Mouse (Mus musculus): ENCODE data around the gene Dpagt1.
A peak's percentile ranks its signal among the peaks of the same experiment; 100 is the strongest.
"Not testable (repeated sequence)": the region's sequence is repeated elsewhere in the genome, so short reads cannot be mapped to it uniquely, and the experiment has no call there.

Gene Dpagt1

DNA sequence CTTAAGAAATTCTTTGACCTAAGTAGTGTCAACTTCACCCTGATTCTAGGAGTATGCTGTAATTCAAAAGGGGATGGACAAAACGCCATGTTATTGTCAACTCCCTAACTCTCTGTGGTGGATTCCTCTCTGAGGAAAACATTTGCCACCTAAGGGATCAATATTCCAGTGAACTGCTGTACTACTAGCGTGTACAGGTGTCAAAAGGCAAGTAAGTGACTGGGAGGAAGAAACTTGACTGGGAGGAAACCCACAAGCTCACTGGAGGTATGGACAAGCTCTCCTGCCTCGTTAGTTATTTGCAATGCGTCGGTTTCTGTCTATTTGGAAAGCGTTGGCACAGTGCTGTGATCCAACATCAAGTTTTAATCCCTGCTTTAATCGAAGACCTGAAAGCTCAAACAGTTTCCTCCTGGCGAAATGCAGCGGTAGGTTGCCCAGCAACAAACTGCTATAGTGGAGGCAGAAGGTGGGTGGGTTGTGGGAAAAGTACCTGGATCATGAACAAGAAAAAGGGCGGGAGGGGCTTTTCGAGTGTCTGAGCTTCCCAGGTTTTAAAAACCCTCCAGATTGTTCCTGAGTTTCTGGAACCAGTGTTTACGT, at the start of gene Dpagt1:
Gene Dpagt1 (plus strand): TSS at position 252 of the 603 bp plus-strand sequence.
- DNase-seq, result no peak

DNA sequence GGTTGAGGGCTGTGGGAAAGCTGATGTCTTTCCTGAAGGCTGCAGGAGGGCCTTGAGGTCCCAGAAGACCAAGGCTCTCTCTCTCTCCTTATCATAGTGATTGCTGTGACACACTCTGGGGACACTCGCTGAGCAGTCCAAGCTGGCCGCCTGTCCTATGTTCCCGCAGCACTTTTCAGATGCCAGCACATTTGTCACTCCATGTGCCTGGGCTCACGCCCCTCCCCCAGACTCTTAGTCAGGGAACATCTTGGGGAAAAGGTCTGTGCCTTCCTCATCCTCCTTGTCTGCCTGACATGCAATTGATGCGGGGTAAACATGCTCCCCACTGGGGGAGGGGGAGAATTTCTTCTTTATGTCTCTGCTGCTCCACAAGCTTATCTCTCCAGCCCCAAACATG, 42.6 kb upstream of the Dpagt1 start:
- DNase-seq, result no peak

DNA sequence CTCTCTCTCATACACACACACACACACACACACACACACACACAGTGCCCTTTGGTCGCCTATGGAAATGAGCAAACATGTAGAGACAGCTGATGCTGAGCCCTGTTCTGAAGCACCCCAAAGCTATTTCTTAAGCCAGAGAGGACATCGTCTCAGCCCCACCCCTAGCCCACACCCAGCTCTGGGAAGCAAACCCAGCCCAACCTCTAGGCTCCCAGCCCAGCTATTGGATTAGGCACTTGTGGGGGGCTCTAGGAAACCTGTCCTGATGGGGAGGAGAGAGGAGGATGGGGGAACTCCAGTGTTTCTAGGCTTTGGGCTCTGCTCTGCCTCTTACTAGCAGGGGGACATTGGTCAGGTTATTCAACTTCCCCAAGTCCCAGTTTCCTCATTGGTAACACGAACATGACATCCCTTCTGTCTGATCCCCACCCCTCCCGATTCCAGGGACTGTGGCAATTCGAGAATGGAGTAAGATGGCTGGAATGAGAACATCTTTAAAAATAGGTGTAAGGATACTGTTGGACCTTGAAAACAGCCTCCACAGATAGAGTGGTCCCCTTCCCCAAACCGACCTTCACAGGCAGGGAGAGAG, 39.5 kb upstream of the Dpagt1 start:
- DNase-seq, result no peak

DNA sequence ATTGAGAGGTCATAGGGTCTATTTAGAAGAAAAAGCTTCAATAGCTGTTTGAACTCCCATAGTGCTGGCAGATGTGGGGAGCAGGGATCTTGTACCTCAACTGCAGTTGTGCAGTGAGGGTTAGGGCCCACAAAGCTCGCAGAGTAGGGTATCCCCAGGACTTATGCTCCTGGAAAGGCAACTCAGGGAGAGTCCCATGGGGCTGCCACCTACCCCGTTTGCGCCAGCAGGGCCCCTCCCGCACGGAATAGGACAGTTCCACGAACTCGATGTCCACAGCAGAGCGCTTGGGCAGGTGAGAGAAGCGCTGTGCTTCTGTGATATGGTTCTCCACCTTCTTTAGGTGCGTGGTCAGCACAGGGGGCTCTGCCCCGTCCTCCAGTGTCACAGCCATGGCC, 38.8 kb upstream of the Dpagt1 start:
- no peak for DNase-seq

DNA sequence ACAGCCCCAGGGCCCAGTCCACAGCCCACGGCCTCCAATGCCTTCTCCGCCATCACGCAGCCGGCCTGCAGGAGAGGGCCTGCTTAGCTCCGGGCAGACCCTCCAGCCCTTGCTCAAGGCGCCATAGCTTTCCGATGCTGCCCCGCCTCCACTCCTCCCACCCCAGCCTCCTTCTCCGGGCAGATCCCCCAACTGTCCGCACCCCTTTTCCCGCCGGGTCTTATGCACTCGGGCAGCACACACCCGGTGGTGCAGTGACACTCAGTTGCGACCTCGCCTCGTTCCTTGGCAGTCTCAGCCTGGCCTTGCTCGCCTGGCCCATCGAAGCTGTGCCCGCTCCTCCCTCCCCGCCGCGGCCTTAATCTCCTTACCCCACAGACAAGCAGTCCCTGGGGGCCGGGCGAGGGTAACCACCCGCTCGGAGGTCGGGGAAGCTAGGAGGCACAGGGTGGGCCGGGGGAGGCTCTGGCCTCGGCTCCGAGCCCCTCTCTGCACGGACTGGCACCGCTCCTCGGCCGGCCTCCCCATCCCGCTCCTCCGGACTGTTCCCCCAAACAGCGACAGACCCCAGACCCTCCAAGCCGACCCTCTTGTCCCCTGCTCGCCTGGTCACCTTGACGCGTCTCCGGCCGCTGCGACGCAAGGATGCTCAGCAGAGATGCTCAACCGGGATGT, 38.3 kb upstream of the Dpagt1 start:
- DNase-seq, result no peak

DNA sequence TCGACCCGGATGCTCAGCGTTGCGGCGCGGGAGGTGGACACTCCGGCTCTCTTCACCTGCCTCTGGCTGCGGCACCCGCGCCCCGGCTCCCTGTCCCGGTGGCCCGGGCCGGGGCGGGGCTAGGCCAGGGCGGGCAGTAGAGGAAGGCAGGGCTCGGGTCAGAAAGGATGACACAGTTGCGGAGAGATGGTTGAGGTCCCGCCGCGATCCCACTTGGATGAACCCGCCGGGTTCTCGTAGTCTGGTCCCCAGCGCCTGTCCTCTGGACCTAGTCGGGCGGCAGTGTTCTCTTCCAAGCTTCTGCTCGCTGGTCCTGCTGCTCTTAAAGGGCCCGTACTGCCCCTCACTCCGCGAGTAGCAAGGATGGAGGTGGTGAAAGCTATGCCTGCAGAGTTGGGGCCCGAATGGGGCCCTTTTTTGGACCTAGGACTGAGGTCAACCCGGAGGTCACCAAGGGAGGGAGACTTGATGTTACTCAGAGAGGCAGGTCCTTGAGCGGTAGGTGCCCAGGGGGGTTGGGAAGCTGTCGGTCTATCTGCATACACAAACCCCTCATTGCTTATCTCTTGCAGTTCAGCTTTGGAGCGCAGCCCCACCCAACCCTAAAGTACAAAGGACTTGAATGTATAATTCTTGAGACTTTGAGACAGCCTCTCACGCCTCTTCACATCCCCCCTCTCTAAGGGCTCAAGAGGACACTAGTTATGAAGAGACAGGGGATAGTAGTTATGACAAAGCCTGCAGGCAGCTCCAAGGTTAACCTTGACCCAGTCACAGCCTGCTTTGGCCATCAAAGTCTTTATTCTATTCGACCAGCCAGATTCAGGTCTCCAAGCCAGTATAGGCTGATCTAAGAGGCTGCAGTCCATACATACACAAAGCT, 37.5 kb upstream of the Dpagt1 start, which contains the start of gene Abcg4:
Gene Abcg4 (minus strand): TSS at position 540 of the 883 bp plus-strand sequence.
- no peak for DNase-seq

DNA sequence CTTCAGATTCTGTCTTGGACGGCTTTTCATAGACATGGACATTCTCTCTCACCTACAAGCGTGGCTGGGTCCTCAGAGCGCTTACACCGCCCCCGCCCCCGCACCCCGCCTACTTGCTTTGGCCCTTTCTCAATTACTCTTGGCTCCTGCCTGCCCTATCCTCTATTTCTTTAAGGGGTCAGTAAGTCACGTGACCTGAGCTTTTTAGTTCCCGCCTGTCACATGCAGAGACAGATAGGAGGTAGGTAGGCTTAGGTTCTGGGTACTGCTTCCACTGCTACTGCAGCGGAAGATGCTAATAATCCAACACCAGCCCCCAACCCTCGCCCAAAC, 36.9 kb upstream of the Dpagt1 start:
- DNase-seq, result no peak

DNA sequence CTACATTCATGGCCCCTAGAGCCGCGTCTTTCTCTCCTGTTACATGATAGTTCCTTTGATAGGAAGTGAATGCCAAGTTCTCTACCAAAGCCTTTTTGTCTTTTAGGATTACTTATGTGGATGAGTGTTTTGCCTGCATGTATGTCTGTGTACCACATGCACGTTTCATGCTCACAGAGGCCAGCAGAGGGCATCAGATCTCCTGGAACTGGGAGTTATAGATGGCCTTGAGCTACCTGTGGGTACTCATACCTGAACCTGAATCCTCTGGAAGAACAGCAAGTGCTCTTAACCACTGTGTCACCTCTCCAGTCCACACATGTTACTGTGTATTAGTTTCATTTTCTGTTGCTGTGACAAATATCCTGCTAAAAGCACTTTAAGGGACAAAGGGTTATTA, 33.3 kb upstream of the Dpagt1 start:
- DNase-seq, result peak; percentile 54

DNA sequence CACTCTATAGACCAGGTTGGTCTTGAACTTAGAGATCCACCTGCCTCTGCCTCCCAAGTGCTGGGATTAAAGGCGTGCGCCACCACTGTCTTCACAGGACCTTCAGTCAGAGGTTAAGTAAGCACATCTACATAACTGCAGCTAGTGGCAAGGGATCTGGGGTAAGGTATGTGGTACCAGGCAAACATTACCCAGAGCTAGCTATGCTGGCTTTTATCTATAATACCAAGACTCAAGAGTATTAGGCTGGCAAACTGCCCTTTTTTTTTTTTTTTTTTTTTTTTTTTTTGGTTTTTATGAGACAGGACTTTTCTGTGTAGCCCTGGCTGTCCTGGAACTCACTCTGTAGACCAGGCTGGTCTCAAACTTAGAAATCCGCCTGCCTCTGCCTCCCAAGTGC, 25.8 kb upstream of the Dpagt1 start:
- not testable (repeated sequence) for DNase-seq

DNA sequence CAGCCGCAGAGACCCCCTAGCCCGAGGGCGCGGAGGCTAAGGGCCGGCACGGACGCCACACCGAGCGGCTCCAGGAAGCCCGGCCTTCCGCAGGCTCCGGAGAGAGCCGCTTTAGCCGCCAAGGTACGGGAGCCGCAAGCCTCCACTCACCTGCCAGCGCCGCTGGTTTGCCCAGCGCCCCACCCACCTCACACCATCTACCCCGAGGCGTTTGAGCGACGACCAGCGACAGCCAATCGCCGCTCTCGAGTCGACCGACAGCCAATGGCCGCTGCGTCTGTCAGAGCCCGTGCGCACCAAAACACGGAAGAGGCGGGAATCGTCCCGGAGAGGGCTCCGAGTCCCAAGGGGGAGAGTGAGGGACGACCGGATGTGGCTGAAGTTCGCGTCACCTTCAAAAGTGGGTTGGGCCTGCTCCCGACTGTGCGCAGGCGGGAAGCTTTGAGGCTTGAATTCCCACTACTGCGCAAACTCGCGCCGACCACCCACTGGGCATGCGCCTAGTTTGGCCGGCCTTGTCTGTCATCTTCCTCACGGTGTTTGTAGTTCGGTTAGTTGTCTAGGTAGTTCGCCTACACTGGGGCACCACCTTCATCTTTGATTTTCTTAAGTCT, 20.2 kb upstream of the Dpagt1 start, which contains the start of gene Hinfp:
Gene Hinfp (minus strand): TSS at position 206 of the 614 bp plus-strand sequence.
- peak; percentile 99 for DNase-seq

DNA sequence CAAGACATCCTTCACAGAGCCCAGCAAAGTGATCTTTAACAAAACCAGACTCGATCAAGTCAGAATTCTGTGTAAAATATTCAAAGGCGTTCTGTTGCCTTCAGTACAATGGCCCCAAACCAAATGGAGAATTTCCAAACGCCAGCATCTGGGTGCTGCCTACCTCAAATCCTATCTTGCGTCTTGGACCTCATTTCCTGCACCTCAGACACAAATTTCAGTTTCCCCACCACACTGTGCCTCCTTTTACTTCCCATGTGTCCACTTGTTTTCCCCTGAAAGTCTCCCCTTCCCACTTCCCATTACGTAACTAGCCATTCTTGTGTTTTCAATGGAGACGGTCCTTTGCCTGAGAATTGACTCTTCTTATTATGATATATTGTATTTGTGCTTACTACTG, 19.3 kb upstream of the Dpagt1 start:
- DNase-seq, result no peak

DNA sequence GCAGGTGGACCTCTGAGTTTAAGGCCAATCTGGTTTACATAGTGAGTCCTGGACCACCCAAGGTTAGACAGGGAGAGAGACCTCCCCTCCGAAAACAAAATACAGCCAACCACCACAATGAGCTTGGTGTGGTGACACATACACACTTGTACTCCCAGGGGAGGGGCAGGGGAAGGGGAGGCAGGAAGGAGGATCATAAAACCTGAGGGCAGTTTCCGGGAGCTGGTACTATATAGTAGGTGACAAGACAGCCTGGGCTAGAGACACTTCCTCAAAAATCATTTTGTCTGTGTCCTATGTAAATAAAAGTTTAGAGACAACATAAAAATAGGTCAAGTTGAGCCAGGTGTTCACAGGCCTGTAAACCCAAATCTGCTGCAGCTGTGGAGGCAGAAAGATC, 18.6 kb upstream of the Dpagt1 start:
- DNase-seq, result no peak

DNA sequence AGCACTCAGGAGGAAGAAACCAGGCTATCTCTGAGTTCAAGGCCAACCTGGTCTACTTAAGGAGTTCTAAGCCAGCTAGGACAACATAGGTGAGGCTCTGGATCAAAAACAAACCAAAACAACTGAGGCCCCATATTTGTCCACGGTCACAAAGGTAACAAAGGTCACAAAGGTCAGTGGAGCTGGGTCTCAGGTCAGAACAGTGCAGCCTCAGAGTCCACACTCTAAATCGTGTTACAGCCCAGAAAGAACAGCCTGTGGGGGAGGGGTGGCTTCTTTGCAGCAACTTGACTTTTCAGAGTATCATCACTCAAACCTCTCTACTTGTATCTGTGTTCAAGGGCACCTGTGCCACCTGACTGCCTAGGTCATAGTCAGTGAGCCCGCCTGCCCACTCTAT, 16.1 kb upstream of the Dpagt1 start:
- DNase-seq, result no peak

DNA sequence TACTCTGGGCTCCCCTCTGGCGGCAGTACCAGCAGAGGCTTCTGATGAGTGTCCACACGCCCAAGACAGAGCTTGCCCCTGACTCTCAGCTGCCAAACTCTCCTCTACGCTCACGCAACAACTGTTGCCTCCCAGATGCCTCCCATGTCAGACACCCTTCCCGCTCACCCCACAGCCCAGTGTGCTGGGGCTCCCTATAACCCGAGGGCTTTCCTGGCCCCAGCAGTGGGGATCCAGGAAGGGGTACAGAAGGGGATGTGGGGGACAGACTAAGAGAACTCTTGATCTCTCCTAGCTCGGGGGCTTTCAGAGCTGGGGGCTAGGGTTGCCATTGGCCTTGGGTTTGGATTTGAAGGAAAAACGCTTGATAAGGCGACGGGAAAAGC, 15.1 kb upstream of the Dpagt1 start:
- DNase-seq, result no peak

DNA sequence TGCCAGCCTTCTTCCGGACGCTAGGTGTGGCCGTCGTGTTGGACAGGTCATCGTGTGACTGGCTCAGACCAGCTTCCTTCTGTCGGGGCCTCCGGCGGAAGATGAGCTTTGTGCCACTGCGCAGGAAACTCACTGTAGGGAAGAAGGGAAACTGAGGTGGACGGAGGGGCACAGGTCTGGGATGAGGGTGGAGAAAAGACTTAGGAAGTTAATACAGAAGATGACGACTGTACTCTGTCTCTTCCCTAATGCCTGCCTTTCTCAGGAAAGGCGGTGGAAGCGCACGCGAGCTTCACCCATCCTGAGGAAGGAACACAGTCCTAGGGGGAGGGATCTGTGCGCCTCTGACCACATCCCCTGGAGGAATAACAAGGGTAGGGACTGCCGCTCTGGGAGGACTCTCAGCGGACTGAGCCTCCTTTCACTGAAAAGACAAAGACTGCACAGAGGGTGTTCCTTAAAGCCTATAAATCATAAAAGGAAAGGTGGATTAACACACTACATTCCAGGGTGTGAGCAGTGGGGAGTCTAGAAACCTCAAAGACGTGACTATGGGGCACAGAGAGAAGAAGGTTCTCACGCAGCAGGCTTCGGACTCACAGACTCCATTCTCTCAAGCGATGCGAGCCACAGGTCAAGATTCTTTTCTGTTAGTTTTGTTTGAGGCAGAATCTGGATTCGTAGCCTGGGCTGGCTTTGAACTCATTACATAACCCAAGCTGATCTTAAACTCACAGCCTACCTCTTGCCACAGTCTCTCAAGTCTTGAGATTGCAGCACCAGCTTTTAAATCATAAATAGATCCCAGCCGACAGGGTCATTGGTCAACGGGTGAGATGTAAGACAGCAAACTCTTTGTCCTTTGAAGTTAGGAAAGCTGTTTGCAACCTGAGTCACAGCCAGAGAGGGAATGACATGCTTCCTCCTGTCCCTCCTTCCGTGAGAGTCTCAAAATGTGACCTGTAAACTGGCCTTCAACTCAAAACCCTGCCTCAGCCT, 14.4 kb upstream of the Dpagt1 start:
- peak; percentile 62 for DNase-seq

DNA sequence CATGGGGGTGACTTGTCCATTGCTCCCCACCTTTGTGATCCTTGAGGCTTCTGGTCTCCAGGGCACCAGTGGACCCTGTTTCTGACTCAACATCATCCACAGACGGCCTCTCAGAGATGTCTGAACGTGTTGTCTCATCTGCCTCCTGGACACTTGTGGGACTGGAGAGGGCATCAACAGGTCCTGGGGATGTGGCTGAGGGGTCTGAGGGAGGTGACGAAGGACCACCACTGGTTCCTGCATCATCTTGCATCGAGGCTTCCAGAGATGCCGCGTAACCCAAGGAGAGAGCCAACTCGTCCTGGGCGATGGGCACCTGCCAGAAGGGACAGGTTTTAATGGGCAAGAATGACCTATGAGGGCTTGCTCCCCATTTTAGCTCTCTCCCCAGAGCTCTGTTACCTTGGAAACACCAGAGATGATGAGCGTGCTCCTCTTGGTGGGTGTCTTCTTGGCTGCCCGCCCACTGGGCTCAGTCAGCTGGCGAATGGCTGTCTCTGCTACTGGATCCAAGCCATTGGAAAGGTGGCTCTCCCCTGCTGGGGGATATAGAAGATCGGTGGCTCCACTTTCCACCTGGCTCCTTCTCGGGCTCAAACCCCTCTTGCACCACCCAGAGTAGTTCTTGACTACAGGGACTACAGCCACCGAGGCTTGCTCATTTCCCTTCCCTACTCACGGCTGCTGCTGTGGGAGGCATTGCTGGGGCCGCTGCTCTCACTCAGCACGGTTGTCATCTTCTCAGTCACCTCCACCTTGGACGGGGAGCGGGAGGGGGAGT, 12.2 kb upstream of the Dpagt1 start:
- DNase-seq, result no peak

DNA sequence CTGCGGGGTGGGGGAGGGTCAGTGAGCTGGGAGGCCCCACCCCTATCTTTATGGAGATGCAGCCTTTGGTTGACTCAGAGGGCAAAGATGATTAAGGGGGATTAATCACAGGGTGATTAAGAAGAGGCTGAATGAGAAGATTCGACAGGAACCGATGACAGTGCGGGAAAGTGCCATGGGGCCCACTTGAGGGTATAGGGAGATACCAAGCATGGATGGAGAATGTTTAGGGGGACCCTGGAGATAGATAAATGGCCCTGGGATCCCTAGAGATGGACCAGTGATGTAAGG, 11.6 kb upstream of the Dpagt1 start:
- DNase-seq, result no peak

DNA sequence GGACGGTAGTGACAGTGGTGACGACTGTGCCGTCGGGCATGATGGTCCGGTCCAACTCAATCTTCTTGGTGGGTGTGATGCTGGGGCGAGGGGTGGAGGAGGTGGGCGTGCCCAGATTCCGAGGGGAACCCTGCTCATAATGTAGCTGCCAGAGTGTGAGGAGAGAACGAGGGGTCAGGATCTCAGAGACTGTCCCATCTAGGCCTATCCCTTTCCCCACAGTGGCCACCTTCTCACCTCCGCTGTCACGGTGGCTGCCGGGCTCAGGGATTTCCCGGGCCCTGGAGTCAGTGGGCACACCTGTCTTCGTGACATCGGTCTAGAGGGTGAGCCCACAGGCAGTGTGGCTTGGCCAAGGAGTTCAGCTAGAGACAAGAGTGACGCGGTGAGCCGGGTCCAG, 10.9 kb upstream of the Dpagt1 start:
- no peak for DNase-seq

DNA sequence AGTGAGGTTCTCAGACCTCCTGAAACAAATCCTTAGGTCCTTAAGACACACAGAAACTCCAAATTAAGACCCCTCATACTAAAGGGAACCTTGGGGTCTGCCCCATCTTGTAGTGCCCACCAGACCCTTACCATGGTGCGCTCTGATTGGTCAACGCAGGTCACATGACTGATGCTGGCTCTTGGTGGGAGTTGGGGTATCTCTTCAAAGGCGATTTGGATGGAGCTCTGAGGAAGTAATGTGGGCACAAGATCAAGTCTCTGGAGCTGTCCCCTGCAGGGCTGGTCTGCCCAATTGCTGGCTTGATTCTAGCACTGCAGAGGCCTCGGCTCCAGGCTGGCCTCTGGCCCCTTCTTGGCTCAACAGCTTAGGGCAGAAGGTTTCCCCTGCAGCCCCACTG, 8.4 kb upstream of the Dpagt1 start:
- no peak for DNase-seq

DNA sequence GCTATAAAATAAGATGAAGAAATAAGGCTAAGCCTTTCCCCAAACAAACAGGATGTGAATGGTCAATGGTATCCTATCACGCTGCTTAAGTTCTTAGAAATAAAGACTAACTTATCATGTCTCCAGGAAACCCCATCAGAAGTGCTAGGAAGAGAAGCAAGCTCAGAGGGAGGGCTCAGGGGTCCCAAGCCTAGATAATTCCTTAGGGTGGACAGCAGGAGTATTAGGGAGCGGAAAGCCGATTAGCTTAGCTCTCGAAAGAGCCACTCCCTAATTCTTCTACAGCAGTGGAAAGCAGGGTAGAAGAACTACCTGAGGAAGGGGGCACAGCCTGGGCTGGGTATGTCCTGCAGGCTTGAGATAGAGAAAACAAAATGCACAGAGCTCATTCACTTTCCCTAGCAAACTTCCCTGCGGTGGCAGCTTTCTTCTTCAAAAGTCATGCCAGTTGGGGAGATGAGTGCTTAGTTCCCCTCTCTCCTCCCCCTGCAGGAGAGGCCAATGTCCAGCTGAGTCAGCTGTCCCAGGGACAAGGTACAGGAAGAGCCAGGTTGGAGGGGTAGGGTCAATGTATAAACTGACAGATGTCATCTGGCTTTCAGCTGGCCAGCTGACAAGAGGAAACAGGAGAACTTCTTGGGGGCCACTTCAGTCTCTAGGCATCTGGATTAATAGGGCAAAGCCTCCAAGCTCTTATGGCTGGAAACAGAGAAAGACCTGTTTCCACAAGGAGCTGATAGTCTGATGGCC, 7.6 kb upstream of the Dpagt1 start:
- DNase-seq, result peak; percentile 84

DNA sequence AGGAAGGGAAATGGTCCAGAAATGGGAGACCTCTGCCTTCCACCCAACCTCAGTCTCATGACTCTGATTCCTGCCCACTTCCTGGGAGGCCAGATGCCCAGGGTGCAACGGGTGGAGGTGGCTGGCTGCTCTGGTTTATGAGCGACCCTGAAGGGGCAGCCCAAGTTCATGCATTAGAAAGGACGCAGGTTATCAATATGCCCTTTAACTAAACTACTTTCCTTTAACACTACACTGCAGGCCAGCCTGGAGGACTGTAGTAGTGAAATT, 7.1 kb upstream of the Dpagt1 start:
- peak; percentile 73 for DNase-seq

Data from kidney, adult 11 months (tissue).